Mouse (Mus musculus) embryonic facial prominence, embryonic 14.5 days (tissue): ENCODE data around the gene Ptgs1. TPM values are rescaled to one million over a fixed set of nuclear protein-coding genes. Genes with fewer than 3 reads are reported as not detected.
A peak's percentile ranks its signal among the peaks of the same experiment; 100 is the strongest.

Experiments used
- ATAC-seq: fragments of 200-750 bp; cut with Nextera tagmentation; 2 replicates; pipeline ENCODE4 v1.8.0; 2017; ENCODE audit warnings: low read depth, moderate number of reproducible peaks, moderate TSS enrichment
- DNase-seq: peaks from one replicate; pipeline ENCODE4 v3.0.0-alpha.2; 2015; ENCODE audit warnings: low spot score
- H3K27ac ChIP-seq: fragments of 300-500 bp; sonication (generic); replicated peaks from 2 replicates; pipeline ENCODE4 v1.5.1; 2014; ENCODE audit warnings: low read depth, mild to moderate bottlenecking, low read length, moderate library complexity
- H3K27me3 ChIP-seq: fragments of 300-500 bp; sonication (generic); replicated peaks from 2 replicates; pipeline ENCODE4 v1.6.1; 2014; ENCODE audit warnings: low read length; ENCODE audit not compliant: control insufficient read depth, insufficient read depth
- H3K36me3 ChIP-seq: fragments of 300-500 bp; sonication (generic); 2 replicates; pipeline ENCODE4 v1.6.1; 2014; ENCODE audit warnings: low read length, mixed read lengths; ENCODE audit not compliant: control insufficient read depth, insufficient read depth
- H3K4me1 ChIP-seq: fragments of 300-500 bp; sonication (generic); 2 replicates; pipeline ENCODE4 v1.6.1; 2014; ENCODE audit warnings: antibody characterized with exemption, low read length; ENCODE audit not compliant: control insufficient read depth, insufficient read depth
- H3K4me2 ChIP-seq: fragments of 300-500 bp; sonication (generic); 2 replicates; pipeline ENCODE4 v1.6.1; 2014; ENCODE audit warnings: low read depth, mild to moderate bottlenecking, low read length, moderate library complexity, mixed read lengths
- H3K4me3 ChIP-seq: fragments of 300-500 bp; sonication (generic); 2 replicates; pipeline ENCODE4 v1.5.1; 2014; ENCODE audit warnings: low read depth, mild to moderate bottlenecking, low read length
- H3K9ac ChIP-seq: fragments of 300-500 bp; sonication (generic); 2 replicates; pipeline ENCODE4 v1.6.1; 2014; ENCODE audit warnings: low read depth, mild to moderate bottlenecking, low read length, moderate library complexity, mixed read lengths
- H3K9me3 ChIP-seq: fragments of 300-500 bp; sonication (generic); 2 replicates; pipeline ENCODE4 v1.6.1; 2016; ENCODE audit warnings: low read length; ENCODE audit not compliant: control insufficient read depth
- WGBS: fragments of 180-500 bp; shearing (Covaris S2); extraction: QIAGEN DNeasy Blood & Tissue Kit; methylation state at CpG from one replicate; pipeline ENCODE4 v1.1.7; 2014; 5-methylcytosine and 5-hydroxymethylcytosine counted together
- polyA plus RNA-seq: library from polyadenylated mRNA; unstranded; fragments of >200 nt; fragmentation: Nextera tagmentation; extraction: Ambion mirVana; gene quantifications from 2 replicates; pipeline ENCODE4 v1.2.1, GENCODE M21; 2014

The Ptgs1 gene
- polyA plus RNA-seq, 1 experiment from 2014 or later: 15.6 TPM

DNA sequence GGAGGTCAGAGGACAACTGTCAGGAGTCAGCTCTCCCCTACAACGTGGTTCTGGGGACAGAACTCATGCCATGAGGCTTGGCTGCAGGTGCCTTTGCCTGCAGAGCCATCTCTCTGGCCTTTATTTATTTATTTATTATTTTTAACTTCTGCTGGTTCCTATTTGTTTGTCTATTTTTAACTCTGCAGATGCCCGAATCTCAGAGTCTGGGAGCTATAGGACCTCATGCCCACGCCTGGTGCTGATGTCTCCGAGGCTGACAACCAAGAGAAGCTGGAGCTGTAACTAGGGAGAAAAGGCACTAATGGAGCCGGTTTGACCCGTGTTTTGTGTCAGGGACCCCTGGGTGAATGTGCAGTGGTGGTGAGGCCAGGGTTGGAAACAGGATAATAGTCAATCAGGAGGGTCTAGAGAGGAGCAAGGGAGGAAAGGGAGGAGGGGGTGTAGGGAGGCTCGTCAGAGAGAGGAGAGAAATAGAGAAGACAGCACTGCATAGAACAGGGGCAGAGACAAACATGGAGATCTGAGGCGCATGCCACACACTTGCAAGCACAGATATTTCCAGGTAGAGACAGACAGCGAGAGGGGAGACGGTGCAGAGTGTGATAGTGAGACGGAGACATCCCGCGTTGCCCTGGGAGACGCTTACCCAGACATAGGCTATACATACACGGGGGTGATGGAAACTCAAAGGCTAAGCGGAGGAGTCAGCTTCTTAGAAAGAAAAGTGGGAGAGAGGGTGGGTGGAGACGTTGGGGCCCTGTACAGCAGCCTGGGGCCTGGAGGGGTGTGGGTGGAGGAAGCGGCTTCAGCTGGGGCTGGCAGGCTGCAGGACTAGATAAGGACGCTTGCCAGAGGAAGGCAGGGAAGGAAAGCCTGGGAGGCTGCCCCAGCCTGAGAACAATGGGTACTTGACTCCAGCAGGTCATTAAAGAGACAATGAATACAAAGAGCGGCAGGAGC, 32.0 kb upstream of the Ptgs1 start:
- peaks cover 9% of the 10 kb centered on the region for H3K4me1 ChIP-seq
- peak overlapping the region; percentile 6; the same call in 1 of the 2 replicates for H3K4me3 ChIP-seq
- no peak overlapping the region for H3K27ac ChIP-seq
- H3K9ac ChIP-seq: peak overlapping the region; percentile 38; the same call in 1 of the 2 replicates
- ATAC-seq (peak; percentile 48; the same call in 1 of the 2 replicates), DNase-seq (no peak)
- 19% methylated on average over 20 of the region's 20 CpGs for WGBS
- no peaks in the 10 kb centered on the region for H3K9me3 ChIP-seq
- H3K27me3 ChIP-seq: peaks cover 23% of the 10 kb centered on the region
- peak overlapping the region; percentile 21; the same call in 1 of the 2 replicates for H3K4me2 ChIP-seq
- H3K36me3 ChIP-seq: no peaks in the 10 kb centered on the region

DNA sequence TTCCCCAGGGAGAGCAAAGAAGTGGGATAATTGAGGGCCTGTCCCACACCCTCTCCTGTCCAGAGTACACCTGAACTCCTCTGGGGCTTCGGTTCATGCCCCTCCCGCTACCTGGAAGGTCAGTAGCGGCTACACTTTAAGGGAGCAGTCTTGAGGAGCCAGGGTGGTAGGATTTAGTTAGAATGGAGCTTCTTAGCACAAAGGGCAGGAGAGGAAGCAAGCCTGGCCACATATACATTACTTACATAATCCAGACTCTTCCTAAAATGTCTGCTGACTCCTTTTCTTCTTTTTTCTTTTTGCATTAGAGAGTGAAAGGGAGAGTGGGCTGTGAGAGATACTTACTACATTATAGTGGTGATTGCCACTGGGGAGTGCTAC, 31.4 kb upstream of the Ptgs1 start:
- H3K9ac ChIP-seq: peak overlapping the region; percentile 38; the same call in 1 of the 2 replicates
- no peak for ATAC-seq
- H3K36me3 ChIP-seq: no peaks in the 10 kb centered on the region
- H3K27ac ChIP-seq: no peak overlapping the region
- 0 out of 2 replicates have a peak overlapping the region, but pooled peaks have one; percentile 21 for H3K4me2 ChIP-seq
- no peak for DNase-seq
- peaks cover 28% of the 10 kb centered on the region for H3K27me3 ChIP-seq
- WGBS: 26% methylated on average over 3 of the region's 3 CpGs
- no peaks in the 10 kb centered on the region for H3K9me3 ChIP-seq
- H3K4me3 ChIP-seq: no peak overlapping the region
- H3K4me1 ChIP-seq: peaks cover 16% of the 10 kb centered on the region

DNA sequence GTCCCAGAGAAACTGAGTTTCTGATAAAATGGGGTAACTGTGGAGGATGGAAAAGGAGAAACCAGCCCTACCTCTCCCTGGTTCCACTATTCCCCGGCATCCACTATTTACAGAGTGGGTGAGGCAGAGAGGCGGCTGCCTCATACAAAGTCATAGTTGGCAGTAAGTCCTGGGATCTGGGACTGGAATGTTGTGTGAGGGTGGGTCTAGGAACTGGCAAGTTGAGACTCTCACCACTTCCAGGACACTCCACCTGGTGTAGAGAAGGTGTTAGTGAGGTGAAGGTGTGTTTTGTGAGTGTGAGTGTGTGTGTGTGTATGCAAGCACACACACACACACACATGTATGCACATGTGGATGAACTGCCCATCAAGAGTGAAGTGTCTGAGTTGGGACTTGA, 29.4 kb upstream of the Ptgs1 start:
- 78% methylated on average over 2 of the region's 2 CpGs for WGBS
- H3K4me2 ChIP-seq: no peak overlapping the region
- peaks cover 17% of the 10 kb centered on the region for H3K4me1 ChIP-seq
- peaks cover 40% of the 10 kb centered on the region for H3K27me3 ChIP-seq
- H3K36me3 ChIP-seq: no peaks in the 10 kb centered on the region
- ATAC-seq: no peak
- no peak overlapping the region for H3K4me3 ChIP-seq
- no peak overlapping the region for H3K27ac ChIP-seq
- no peaks in the 10 kb centered on the region for H3K9me3 ChIP-seq
- DNase-seq: no peak
- no peak overlapping the region for H3K9ac ChIP-seq

DNA sequence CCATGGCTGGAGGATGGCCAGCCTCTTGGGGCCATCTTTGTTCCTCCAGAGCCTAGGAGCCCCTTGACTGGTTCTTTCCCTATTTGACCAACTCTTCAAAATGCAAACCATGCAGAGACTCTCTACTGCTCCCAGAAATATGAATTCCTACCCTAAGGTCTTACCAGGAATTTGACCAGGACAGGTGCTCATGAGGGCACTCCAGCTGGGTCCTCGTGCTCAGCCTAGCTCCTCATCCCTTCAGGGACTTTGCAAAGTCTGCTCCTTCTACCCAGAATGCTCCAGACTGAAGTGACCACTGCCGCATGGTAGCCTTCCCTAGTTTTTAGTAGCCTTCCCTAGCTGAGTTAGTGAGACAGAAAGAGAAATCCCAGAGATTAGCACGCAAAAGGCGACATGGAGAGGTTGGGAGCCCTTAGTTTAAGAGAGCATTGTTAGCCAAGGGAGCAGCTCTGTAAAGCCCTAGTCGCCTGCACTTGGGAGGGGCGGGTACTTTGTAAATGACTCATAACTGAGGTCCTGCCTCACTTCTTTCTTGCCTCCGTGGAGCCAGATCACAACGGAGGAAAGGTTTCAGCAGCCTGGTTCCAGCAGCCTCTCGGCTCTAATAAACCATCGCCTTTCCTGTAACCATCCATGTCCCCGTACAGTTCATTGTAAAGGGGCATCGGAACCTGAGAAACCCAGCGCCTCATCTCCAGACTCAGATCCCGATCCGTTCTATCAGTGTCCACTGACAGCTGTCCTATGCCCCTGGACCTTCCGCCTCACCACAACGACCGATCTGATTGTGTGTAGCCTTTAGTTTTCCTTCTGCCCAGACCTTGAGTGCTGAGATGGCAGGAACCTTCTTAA, 28.2 kb upstream of the Ptgs1 start:
- DNase-seq (no peak), ATAC-seq (no peak)
- H3K27me3 ChIP-seq: peaks cover 40% of the 10 kb centered on the region
- no peaks in the 10 kb centered on the region for H3K9me3 ChIP-seq
- no peak overlapping the region for H3K27ac ChIP-seq
- H3K4me3 ChIP-seq: no peak overlapping the region
- no peak overlapping the region for H3K9ac ChIP-seq
- no peaks in the 10 kb centered on the region for H3K36me3 ChIP-seq
- no peak overlapping the region for H3K4me2 ChIP-seq
- peaks cover 17% of the 10 kb centered on the region for H3K4me1 ChIP-seq
- WGBS: 27% methylated on average over 18 of the region's 18 CpGs

DNA sequence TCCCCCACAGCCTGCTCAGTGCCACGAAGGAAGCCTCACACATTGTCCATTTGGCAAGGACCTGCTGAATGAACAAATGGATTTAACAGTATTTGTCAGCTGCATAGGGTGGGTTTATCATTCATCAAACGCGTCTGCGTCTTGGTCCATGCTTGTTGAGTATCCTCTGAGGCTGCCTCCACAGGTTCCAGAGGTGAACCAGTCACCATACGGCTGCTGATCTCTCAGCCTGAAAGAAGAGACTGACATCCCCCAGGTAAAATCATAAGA, 27.7 kb upstream of the Ptgs1 start:
- Histone ChIP-seq H3K9ac (0 out of 2 replicates have a peak overlapping the region, but pooled peaks have one; percentile 35), H3K4me3 (no peak overlapping the region), H3K4me1 (peaks cover 17% of the 10 kb centered on the region), H3K27ac (no peak overlapping the region), H3K36me3 (no peaks in the 10 kb centered on the region), H3K4me2 (peak overlapping the region; percentile 72), H3K9me3 (no peaks in the 10 kb centered on the region), H3K27me3 (peaks cover 40% of the 10 kb centered on the region)
- DNase-seq: no peak
- no peak for ATAC-seq
- 22% methylated on average over 5 of the region's 5 CpGs for WGBS

DNA sequence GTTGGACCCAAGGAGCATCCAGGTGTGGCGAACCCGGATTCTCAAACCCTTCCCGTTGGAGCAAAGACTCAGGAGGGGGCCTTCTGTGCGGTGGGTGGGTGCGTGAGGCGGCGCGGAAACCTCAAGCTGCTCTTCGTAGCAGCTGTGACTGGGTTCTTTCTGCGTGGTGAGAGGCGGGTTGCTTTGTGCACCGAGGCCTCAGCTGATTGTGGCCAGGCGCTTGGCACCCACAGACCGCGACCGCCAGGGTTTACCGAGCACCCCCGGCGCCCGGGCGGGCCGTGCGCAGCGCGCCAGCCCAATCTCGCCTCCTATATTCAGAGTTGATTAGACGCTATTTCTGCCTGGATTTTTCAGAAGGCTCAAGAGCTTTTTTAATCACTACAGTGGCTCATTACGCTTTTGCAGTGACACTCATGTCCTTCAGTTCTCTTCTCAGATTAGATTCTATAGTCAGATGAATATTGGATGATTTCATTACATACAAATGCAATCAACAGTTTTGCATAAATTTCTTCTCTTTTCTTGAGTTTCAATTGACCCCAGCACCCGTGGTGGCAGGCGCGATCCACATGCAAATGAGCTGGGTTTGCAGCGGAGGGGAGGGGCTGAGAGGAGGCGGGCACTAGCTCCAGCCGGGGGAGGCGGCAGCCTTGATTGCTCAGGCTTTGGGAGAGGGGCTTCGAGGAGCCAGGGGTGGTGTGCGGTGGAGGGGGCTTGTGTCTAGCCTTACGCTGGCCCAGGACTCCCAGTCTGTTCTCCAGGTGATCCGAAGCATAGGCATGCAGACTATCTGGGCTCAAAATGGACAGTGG, 27.0 kb upstream of the Ptgs1 start:
- Histone ChIP-seq H3K27me3 (peaks cover 37% of the 10 kb centered on the region), H3K27ac (no peak overlapping the region), H3K4me2 (peak overlapping the region; percentile 72), H3K4me1 (peaks cover 17% of the 10 kb centered on the region), H3K9ac (peak overlapping the region; percentile 35; the same call in 1 of the 2 replicates), H3K4me3 (peak overlapping the region; percentile 36), H3K9me3 (no peaks in the 10 kb centered on the region), H3K36me3 (no peaks in the 10 kb centered on the region)
- ATAC-seq (peak; percentile 42; the same call in 1 of the 2 replicates), DNase-seq (no peak)
- WGBS: 1% methylated on average over 30 of the region's 39 CpGs

DNA sequence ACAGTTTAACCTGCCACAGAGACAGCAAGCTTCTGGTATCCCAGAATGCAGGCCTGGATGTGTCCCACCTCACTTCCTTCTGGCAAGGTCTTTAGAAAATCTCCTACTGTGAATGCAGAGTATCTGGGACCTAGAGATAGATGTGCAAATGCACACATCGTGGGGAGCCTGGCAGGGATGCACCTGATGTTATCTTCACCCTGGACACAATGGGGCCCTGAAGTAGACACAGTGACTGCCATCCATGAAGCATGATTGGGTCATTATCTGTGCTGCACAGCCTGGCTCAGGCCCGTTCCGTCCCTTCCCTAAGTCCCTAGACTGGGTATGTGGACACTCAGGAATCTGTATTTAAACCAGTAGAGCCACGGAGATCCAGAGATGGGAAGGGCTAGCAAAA, 25.6 kb upstream of the Ptgs1 start:
- H3K4me2 ChIP-seq: no peak overlapping the region
- H3K36me3 ChIP-seq: no peaks in the 10 kb centered on the region
- no peak overlapping the region for H3K4me3 ChIP-seq
- H3K27me3 ChIP-seq: peaks cover 37% of the 10 kb centered on the region
- ATAC-seq (no peak), DNase-seq (no peak)
- no peaks in the 10 kb centered on the region for H3K9me3 ChIP-seq
- no peak overlapping the region for H3K9ac ChIP-seq
- WGBS: 59% methylated on average over 4 of the region's 4 CpGs
- H3K27ac ChIP-seq: no peak overlapping the region
- H3K4me1 ChIP-seq: peaks cover 10% of the 10 kb centered on the region

DNA sequence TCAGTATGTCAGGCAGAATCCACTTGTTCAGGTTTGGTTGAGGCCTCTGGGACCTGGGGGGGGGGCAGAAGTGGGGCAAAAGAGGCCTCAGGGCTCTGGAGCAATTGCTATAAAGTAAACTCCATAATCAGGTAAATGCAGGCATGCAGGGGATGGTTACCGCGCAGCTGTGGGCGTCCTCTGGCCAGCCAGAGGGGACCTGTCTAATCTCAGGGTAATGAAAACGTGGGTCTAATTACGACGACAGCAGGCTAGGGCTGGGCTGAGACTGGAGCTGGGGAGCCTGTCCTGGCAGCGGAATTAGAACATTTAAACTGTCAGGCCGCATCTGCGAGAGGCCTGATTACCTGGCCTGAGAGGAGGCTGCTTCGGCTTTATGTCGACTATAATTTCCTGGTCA, 23.2 kb upstream of the Ptgs1 start:
- ATAC-seq (peak; percentile 27; the same call in 1 of the 2 replicates), DNase-seq (no peak)
- no peak overlapping the region for H3K4me2 ChIP-seq
- H3K9ac ChIP-seq: no peak overlapping the region
- H3K27me3 ChIP-seq: peaks cover 39% of the 10 kb centered on the region
- H3K4me1 ChIP-seq: peaks cover 18% of the 10 kb centered on the region
- H3K27ac ChIP-seq: no peak overlapping the region
- 38% methylated on average over 10 of the region's 11 CpGs for WGBS
- H3K36me3 ChIP-seq: no peaks in the 10 kb centered on the region
- H3K9me3 ChIP-seq: no peaks in the 10 kb centered on the region
- H3K4me3 ChIP-seq: no peak overlapping the region
